Mouse (Mus musculus) stomach, embryonic 16.5 days (tissue): Measurements from ENCODE around the gene H2afv. TPM values are rescaled to one million over a fixed set of nuclear protein-coding genes. Genes with fewer than 3 reads are reported as not detected.

Source experiments
- ATAC-seq: fragments of 200-750 bp; cut with Nextera tagmentation; 2 replicates; pipeline ENCODE4 v1.8.0; 2017; ENCODE audit warnings: moderate number of reproducible peaks, moderate TSS enrichment; ENCODE audit not compliant: insufficient read depth, low FRiP score
- H3K27ac ChIP-seq: fragments of 300-500 bp; sonication (generic); 2 replicates; pipeline ENCODE4 v1.5.1; 2014; ENCODE audit warnings: low read length
- H3K27me3 ChIP-seq: fragments of 300-500 bp; sonication (generic); 2 replicates; pipeline ENCODE4 v1.6.1; 2014; ENCODE audit warnings: low read length, control low read depth, mixed read lengths; ENCODE audit not compliant: control insufficient read depth, insufficient read depth
- H3K36me3 ChIP-seq: fragments of 300-500 bp; sonication (generic); 2 replicates; pipeline ENCODE4 v1.6.1; 2014; ENCODE audit warnings: low read length; ENCODE audit not compliant: control insufficient read depth, insufficient read depth
- H3K4me1 ChIP-seq: fragments of 300-500 bp; sonication (generic); 2 replicates; pipeline ENCODE4 v1.6.1; 2014; ENCODE audit warnings: low read length, control low read depth, mixed read lengths; ENCODE audit not compliant: control insufficient read depth, insufficient read depth
- H3K4me2 ChIP-seq: fragments of 300-500 bp; sonication (generic); 2 replicates; pipeline ENCODE4 v1.6.1; 2014; ENCODE audit warnings: low read depth, low read length, mixed read lengths
- H3K4me3 ChIP-seq: fragments of 300-500 bp; sonication (generic); replicated peaks from 2 replicates; pipeline ENCODE4 v1.5.1; 2014; ENCODE audit warnings: mild to moderate bottlenecking, low read length
- H3K9ac ChIP-seq: fragments of 300-500 bp; sonication (generic); 2 replicates; pipeline ENCODE4 v1.6.1; 2014; ENCODE audit warnings: low read length
- H3K9me3 ChIP-seq: fragments of 300-500 bp; sonication (generic); replicated peaks from 2 replicates; pipeline ENCODE4 v1.6.1; 2016; ENCODE audit warnings: low read length, control low read depth; ENCODE audit not compliant: control insufficient read depth
- WGBS: fragments of 180-500 bp; shearing (Covaris S2); extraction: QIAGEN DNeasy Blood & Tissue Kit; methylation state at CpG from one replicate; pipeline ENCODE4 v1.1.7; 2014; 5-methylcytosine and 5-hydroxymethylcytosine counted together
- polyA plus RNA-seq: library from polyadenylated mRNA; unstranded; fragments of >200 nt; fragmentation: Nextera tagmentation; extraction: Ambion mirVana; gene quantifications from 2 replicates; pipeline ENCODE4 v1.2.1, GENCODE M21; 2015

H2afv gene
- polyA plus RNA-seq, 1 experiment from 2014 or later: 363 TPM

GRCm38 (mm10) chr11:6404699-6405566 is 39.3 kb downstream of the H2afv start:
- Histone ChIP-seq H3K4me3 (no peak overlapping the region), H3K4me2 (no peak overlapping the region), H3K4me1 (peaks cover 34% of the 10 kb centered on the region), H3K27me3 (no peaks in the 10 kb centered on the region), H3K36me3 (peaks cover 11% of the 10 kb centered on the region), H3K9me3 (no peaks in the 10 kb centered on the region), H3K27ac (peak overlapping the region; percentile 95), H3K9ac (peak overlapping the region; percentile 38)
- WGBS: 66% methylated on average over 9 of the region's 9 CpGs
- ATAC-seq: no peak

GRCm38 (mm10) chr11:6403830-6404405 is 40.3 kb downstream of the H2afv start:
- H3K4me2 ChIP-seq: no peak overlapping the region
- H3K36me3 ChIP-seq: peaks cover 16% of the 10 kb centered on the region
- H3K27me3 ChIP-seq: no peaks in the 10 kb centered on the region
- ATAC-seq: no peak
- peak overlapping the region; percentile 38 for H3K9ac ChIP-seq
- no peak overlapping the region for H3K4me3 ChIP-seq
- 95% methylated on average over 5 of the region's 5 CpGs for WGBS
- H3K27ac ChIP-seq: peak overlapping the region; percentile 95; the same call in 1 of the 2 replicates
- H3K4me1 ChIP-seq: peaks cover 34% of the 10 kb centered on the region
- no peaks in the 10 kb centered on the region for H3K9me3 ChIP-seq

- ATAC-seq: no peak
- no peaks in the 10 kb centered on the region for H3K9me3 ChIP-seq
- peaks cover 34% of the 10 kb centered on the region for H3K4me1 ChIP-seq
- no peak overlapping the region for H3K4me3 ChIP-seq
- H3K9ac ChIP-seq: no peak overlapping the region
- WGBS: 84% methylated on average over 19 of the region's 19 CpGs
- H3K36me3 ChIP-seq: peaks cover 21% of the 10 kb centered on the region
- no peak overlapping the region for H3K27ac ChIP-seq
- no peak overlapping the region for H3K4me2 ChIP-seq
- no peaks in the 10 kb centered on the region for H3K27me3 ChIP-seq
Measured at GRCm38 (mm10) chr11:6402515-6403510, 41.4 kb downstream of the H2afv start.

GRCm38 (mm10) chr11:6398141-6398540 is 46.1 kb downstream of the H2afv start:
- WGBS: 91% methylated on average over 10 of the region's 10 CpGs
- H3K36me3 ChIP-seq: peaks cover 28% of the 10 kb centered on the region; the same call in 1 of the 2 replicates
- H3K27ac ChIP-seq: no peak overlapping the region
- H3K27me3 ChIP-seq: no peaks in the 10 kb centered on the region
- H3K4me3 ChIP-seq: no peak overlapping the region
- H3K4me2 ChIP-seq: no peak overlapping the region
- H3K9me3 ChIP-seq: no peaks in the 10 kb centered on the region
- no peak overlapping the region for H3K9ac ChIP-seq
- no peaks in the 10 kb centered on the region for H3K4me1 ChIP-seq
- ATAC-seq: no peak

- Histone ChIP-seq H3K4me3 (no peak overlapping the region), H3K4me2 (no peak overlapping the region), H3K9me3 (no peaks in the 10 kb centered on the region), H3K27ac (no peak overlapping the region), H3K36me3 (peaks cover 22% of the 10 kb centered on the region; the same call in 1 of the 2 replicates), H3K27me3 (no peaks in the 10 kb centered on the region), H3K9ac (no peak overlapping the region), H3K4me1 (peaks cover 2% of the 10 kb centered on the region; the same call in 1 of the 2 replicates)
- 86% methylated on average over 5 of the region's 5 CpGs for WGBS
- no peak for ATAC-seq
Measured at GRCm38 (mm10) chr11:6395565-6395964, 48.7 kb downstream of the H2afv start.

- Histone ChIP-seq H3K4me1 (peaks cover 8% of the 10 kb centered on the region; the same call in 1 of the 2 replicates), H3K9ac (no peak overlapping the region), H3K36me3 (peaks cover 17% of the 10 kb centered on the region; the same call in 1 of the 2 replicates), H3K27ac (no peak overlapping the region), H3K27me3 (no peaks in the 10 kb centered on the region), H3K4me2 (no peak overlapping the region), H3K9me3 (no peaks in the 10 kb centered on the region), H3K4me3 (no peak overlapping the region)
- ATAC-seq: no peak
- WGBS: 73% methylated on average over 1 of the region's 1 CpGs
Measured at GRCm38 (mm10) chr11:6393866-6394265, 50.4 kb downstream of the H2afv start.

- WGBS: 76% methylated on average over 6 of the region's 6 CpGs
- Histone ChIP-seq H3K36me3 (peaks cover 13% of the 10 kb centered on the region; the same call in 1 of the 2 replicates), H3K9me3 (no peaks in the 10 kb centered on the region), H3K27me3 (no peaks in the 10 kb centered on the region), H3K4me1 (peaks cover 8% of the 10 kb centered on the region; the same call in 1 of the 2 replicates), H3K9ac (no peak overlapping the region), H3K4me2 (no peak overlapping the region), H3K27ac (no peak overlapping the region), H3K4me3 (no peak overlapping the region)
- ATAC-seq: no peak
Measured at GRCm38 (mm10) chr11:6392857-6393256, 51.4 kb downstream of the H2afv start.

- H3K36me3 ChIP-seq: peaks cover 13% of the 10 kb centered on the region; the same call in 1 of the 2 replicates
- no peak for ATAC-seq
- no peak overlapping the region for H3K4me3 ChIP-seq
- H3K9ac ChIP-seq: no peak overlapping the region
- no peaks in the 10 kb centered on the region for H3K27me3 ChIP-seq
- 75% methylated on average over 8 of the region's 8 CpGs for WGBS
- H3K4me2 ChIP-seq: no peak overlapping the region
- H3K9me3 ChIP-seq: no peaks in the 10 kb centered on the region
- H3K4me1 ChIP-seq: peaks cover 8% of the 10 kb centered on the region; the same call in 1 of the 2 replicates
- H3K27ac ChIP-seq: no peak overlapping the region
Measured at GRCm38 (mm10) chr11:6391516-6392276, 52.5 kb downstream of the H2afv start.
